Mouse (Mus musculus) midbrain, embryonic 16.5 days (tissue): ENCODE measurements around the gene Actr8. TPM values are rescaled to one million over a fixed set of nuclear protein-coding genes. Genes with fewer than 3 reads are reported as not detected.

Experiments used
- ATAC-seq: fragments of 200-750 bp; cut with Nextera tagmentation; 2 replicates; pipeline ENCODE4 v1.8.0; 2017; ENCODE audit warnings: moderate TSS enrichment
- H3K27ac ChIP-seq: fragments of 300-500 bp; sonication (generic); 2 replicates; pipeline ENCODE4 v1.5.1; 2014; ENCODE audit warnings: mild to moderate bottlenecking, low read length, mixed read lengths
- H3K27me3 ChIP-seq: fragments of 300-500 bp; sonication (generic); 2 replicates; pipeline ENCODE4 v1.6.1; 2014; ENCODE audit warnings: low read depth, low read length, mixed read lengths; ENCODE audit not compliant: control insufficient read depth, insufficient read depth
- H3K36me3 ChIP-seq: fragments of 300-500 bp; sonication (generic); 2 replicates; pipeline ENCODE4 v1.6.1; 2014; ENCODE audit warnings: mild to moderate bottlenecking, low read length, moderate library complexity, mixed read lengths; ENCODE audit not compliant: control insufficient read depth, insufficient read depth
- H3K4me1 ChIP-seq: fragments of 300-500 bp; sonication (generic); 2 replicates; pipeline ENCODE4 v1.6.1; 2014; ENCODE audit warnings: mild to moderate bottlenecking, low read length, mixed read lengths; ENCODE audit not compliant: control insufficient read depth, insufficient read depth
- H3K4me2 ChIP-seq: fragments of 300-500 bp; sonication (generic); 2 replicates; pipeline ENCODE4 v1.6.1; 2014; ENCODE audit warnings: mild to moderate bottlenecking, low read length, mixed read lengths
- H3K4me3 ChIP-seq: fragments of 300-500 bp; sonication (generic); 2 replicates; pipeline ENCODE4 v1.5.1; 2014; ENCODE audit warnings: low read depth, mild to moderate bottlenecking, low read length, moderate library complexity, mixed read lengths
- H3K9ac ChIP-seq: fragments of 300-500 bp; sonication (generic); 2 replicates; pipeline ENCODE4 v1.6.1; 2014; ENCODE audit warnings: low read depth, low read length, mixed read lengths
- H3K9me3 ChIP-seq: fragments of 300-500 bp; sonication (generic); replicated peaks from 2 replicates; pipeline ENCODE4 v1.6.1; 2014; ENCODE audit warnings: mild to moderate bottlenecking, low read length, mixed read lengths; ENCODE audit not compliant: control insufficient read depth, poor library complexity, severe bottlenecking
- WGBS: fragments of 180-500 bp; shearing (Covaris S2); extraction: QIAGEN DNeasy Blood & Tissue Kit; methylation state at CpG from one replicate; pipeline ENCODE4 v1.1.7; 2014; 5-methylcytosine and 5-hydroxymethylcytosine counted together
- polyA plus RNA-seq: library from polyadenylated mRNA; unstranded; fragments of >200 nt; fragmentation: Nextera tagmentation; extraction: Ambion mirVana; gene quantifications from 2 replicates; pipeline ENCODE4 v1.2.1, GENCODE M21; 2015

The Actr8 gene
- polyA plus RNA-seq, 1 experiment from 2014 or later = 74.0 TPM

DNA sequence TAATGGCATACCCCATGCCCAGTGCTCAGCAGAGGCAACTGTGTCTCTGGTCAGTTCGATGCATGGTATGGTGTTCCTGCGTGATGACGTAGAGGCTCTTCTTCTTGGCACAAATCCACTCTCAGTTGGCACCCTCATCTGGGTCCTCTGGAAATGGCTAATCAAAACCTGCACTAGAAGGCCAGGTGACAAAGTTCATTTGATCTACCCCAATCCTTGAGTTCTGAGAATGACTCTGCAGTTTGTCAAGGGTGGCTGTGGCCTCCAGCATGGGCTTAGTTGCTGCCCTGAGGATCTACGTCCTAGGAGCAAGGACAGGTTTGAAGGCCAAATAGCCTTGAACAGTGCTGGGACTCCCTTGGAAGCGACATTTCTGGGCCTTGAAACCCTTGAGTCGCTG lies 40.7 kb downstream of the Actr8 start:
- Histone ChIP-seq H3K36me3 (no peaks in the 10 kb centered on the region), H3K9me3 (no peaks in the 10 kb centered on the region), H3K4me3 (no peak overlapping the region), H3K4me2 (no peak overlapping the region), H3K27me3 (no peaks in the 10 kb centered on the region), H3K4me1 (no peaks in the 10 kb centered on the region), H3K27ac (no peak overlapping the region), H3K9ac (no peak overlapping the region)
- 95% methylated on average over 6 of the region's 6 CpGs for WGBS
- ATAC-seq = no peak

DNA sequence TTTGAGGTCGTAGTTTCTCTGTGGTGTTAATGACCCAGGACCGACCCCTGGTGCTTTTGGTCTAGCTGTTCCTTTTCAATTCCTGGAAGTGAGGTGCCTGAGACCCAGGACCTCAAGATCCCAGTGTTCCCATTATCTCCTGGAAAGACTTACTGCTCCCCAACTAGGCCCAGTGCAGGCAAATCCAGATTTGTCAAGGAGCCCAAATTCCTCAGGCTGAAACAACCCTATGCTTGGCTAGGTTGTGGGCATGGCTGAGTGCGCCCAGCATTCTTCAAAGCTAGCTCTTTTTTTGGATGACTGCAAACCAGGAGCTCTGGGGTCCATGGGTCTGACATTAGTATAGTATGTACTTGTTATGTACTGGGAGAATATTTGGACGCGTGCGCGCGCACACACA lies 41.2 kb downstream of the Actr8 start:
- H3K4me2 ChIP-seq = no peak overlapping the region
- ATAC-seq = no peak
- H3K27me3 ChIP-seq = no peaks in the 10 kb centered on the region
- no peak overlapping the region for H3K4me3 ChIP-seq
- H3K27ac ChIP-seq = no peak overlapping the region
- H3K9me3 ChIP-seq = no peaks in the 10 kb centered on the region
- no peak overlapping the region for H3K9ac ChIP-seq
- H3K36me3 ChIP-seq = no peaks in the 10 kb centered on the region
- WGBS = 96% methylated on average over 8 of the region's 8 CpGs
- H3K4me1 ChIP-seq = no peaks in the 10 kb centered on the region

DNA sequence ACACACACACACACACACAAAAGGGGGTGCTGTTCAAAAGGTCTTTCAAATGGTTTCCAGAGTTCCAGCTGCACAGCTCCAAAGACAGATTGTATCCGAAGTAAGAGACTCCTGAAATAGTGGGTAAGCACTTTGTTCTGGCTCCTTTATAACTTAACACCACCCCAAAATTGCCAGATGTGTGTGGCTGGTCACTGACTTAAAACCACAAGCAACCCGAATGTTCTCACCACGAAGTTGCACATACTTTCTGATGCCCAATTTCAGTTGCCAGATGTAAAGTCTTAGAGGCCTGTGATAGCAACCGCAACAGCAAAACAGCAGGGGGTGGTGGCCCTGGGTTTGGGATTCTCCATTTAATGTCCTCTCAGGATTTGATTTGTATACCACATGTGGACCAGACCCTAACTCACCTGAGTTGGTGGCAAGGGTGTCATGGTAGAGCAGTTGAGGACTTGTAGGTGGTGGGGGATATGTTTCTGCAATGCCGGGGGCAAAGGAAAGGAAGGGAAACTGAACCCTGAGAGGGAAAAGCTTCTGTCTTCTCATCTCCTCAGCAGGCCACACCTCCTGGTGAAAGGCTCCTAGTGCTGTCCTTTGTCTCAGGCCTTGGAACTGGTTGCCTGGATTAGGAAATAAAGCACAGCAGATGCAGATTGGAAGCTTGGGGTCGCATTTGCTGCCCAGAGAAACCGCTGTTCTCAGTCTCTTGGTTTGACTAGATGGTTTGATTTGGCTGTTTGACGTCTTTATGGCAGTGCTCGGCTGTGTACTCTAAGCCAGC lies 41.8 kb downstream of the Actr8 start:
- no peak overlapping the region for H3K4me3 ChIP-seq
- no peaks in the 10 kb centered on the region for H3K36me3 ChIP-seq
- no peaks in the 10 kb centered on the region for H3K9me3 ChIP-seq
- H3K4me1 ChIP-seq = no peaks in the 10 kb centered on the region
- no peak overlapping the region for H3K4me2 ChIP-seq
- H3K27ac ChIP-seq = no peak overlapping the region
- no peaks in the 10 kb centered on the region for H3K27me3 ChIP-seq
- no peak for ATAC-seq
- H3K9ac ChIP-seq = no peak overlapping the region
- 41% methylated on average over 9 of the region's 9 CpGs for WGBS

DNA sequence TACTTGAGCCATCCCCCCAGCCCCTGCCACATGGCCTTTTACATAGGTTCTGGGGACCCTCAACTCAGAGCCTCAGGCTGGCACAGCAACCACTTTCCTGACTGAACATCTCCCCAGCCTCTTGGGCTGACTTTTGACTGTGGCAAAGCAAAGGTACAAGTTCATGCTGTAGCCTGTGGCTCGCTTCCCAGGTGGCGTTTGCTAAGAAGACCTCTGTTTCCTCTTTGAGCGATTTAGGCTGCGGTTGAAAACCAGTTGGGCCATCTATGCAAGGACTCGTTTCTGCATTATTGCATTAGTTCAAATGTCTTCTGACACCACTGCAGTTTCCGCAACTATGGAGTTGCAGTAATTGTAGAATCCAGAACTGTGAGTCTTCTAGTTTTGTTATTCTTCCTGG lies 44.3 kb downstream of the Actr8 start:
- ATAC-seq = no peak
- Histone ChIP-seq H3K36me3 (no peaks in the 10 kb centered on the region), H3K27me3 (no peaks in the 10 kb centered on the region), H3K4me3 (no peak overlapping the region), H3K9me3 (no peaks in the 10 kb centered on the region), H3K9ac (no peak overlapping the region), H3K4me1 (no peaks in the 10 kb centered on the region), H3K4me2 (no peak overlapping the region), H3K27ac (no peak overlapping the region)
- 90% methylated on average over 6 of the region's 6 CpGs for WGBS

DNA sequence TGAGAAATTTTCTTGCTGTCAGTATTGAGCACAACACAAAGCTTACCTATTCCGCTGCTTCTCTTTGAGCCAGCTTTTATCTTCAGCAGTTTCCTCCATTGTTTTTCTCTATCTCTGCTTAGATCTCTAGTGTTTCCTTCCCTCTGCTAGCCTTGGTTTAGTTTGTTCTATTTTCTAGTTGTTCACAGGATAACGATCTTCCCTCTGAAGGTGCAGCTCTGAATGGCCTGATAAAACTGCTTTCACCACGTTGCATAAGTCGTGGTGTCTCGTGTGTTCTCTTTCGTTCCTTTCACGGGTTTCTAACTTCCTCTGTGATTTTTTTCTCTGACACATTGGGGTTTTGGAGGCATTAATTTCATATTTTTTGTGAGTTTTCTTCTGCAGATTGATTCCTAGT lies 46.2 kb downstream of the Actr8 start:
- H3K27me3 ChIP-seq = no peaks in the 10 kb centered on the region
- no peak for ATAC-seq
- H3K27ac ChIP-seq = no peak overlapping the region
- WGBS = 68% methylated on average over 7 of the region's 7 CpGs
- no peaks in the 10 kb centered on the region for H3K36me3 ChIP-seq
- H3K4me1 ChIP-seq = no peaks in the 10 kb centered on the region
- H3K4me3 ChIP-seq = no peak overlapping the region
- no peaks in the 10 kb centered on the region for H3K9me3 ChIP-seq
- no peak overlapping the region for H3K4me2 ChIP-seq
- H3K9ac ChIP-seq = no peak overlapping the region

DNA sequence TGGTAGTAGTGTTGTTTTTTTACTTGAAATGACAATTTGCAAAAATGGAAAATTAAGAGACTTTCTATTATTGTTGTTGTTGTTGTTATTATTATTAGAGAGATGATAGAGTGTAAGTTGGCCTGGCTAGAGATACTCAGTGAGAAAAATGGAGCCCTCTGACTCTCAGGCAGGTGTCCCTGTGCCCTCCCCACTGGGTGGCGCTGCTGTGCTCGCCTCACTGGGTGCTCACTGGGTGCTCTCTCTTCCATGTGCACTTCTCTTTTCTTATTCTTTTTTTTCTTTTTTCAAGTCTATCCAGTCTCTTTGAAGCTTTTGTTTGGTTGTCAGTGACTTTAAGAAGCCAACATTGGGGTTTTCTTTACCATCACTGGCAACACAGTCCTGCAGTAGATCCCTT lies 49.2 kb downstream of the Actr8 start:
- 41% methylated on average over 2 of the region's 2 CpGs for WGBS
- Histone ChIP-seq H3K4me3 (no peak overlapping the region), H3K4me2 (no peak overlapping the region), H3K9ac (no peak overlapping the region), H3K36me3 (no peaks in the 10 kb centered on the region), H3K27ac (no peak overlapping the region), H3K27me3 (no peaks in the 10 kb centered on the region), H3K4me1 (no peaks in the 10 kb centered on the region), H3K9me3 (no peaks in the 10 kb centered on the region)
- ATAC-seq = no peak

DNA sequence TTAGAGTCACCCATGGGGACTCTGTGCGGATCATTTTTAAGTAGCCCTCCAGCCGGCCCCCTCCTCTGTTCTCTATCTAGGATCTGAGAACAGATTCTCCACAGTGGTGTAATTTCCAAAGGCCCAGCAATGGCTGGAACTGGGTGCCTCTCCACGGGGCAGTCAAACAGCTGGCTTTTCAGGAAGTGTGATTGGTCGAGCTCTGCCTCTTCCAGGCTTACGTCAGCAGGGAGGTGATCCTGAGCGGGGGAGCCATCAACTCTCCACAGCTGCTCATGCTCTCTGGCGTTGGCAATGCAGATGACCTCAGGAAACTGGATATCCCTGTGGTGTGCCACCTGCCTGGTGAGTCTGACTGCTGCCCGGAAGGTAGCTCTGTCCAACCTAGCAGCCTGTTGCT lies 55.3 kb downstream of the Actr8 start:
- Histone ChIP-seq H3K4me1 (no peaks in the 10 kb centered on the region), H3K27ac (no peak overlapping the region), H3K9ac (no peak overlapping the region), H3K36me3 (peaks cover 4% of the 10 kb centered on the region), H3K4me3 (no peak overlapping the region), H3K4me2 (no peak overlapping the region), H3K27me3 (no peaks in the 10 kb centered on the region), H3K9me3 (no peaks in the 10 kb centered on the region)
- 68% methylated on average over 8 of the region's 8 CpGs for WGBS
- no peak for ATAC-seq

DNA sequence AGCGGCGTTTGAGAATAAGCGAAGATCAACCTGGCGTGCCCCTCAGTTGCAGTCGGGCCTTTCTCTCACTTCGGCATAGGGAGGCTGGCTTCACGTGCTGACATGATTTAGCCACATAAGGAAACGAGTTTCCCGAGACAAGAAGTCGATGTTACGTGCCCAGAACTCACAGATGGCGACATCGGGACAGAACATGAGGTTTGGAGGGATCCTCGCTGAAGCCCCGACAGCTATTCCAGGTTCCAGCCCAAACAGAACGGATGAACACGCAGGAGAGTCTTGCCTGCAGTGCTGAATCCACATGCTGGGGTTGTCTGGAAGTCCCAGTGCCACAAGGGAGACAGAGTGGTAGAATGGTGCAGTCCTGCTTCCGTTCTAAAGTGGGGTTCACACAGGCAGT lies 60.3 kb downstream of the Actr8 start:
- ATAC-seq = no peak
- WGBS = 91% methylated on average over 18 of the region's 18 CpGs
- Histone ChIP-seq H3K27me3 (no peaks in the 10 kb centered on the region), H3K4me2 (no peak overlapping the region), H3K27ac (no peak overlapping the region), H3K4me3 (no peak overlapping the region), H3K9ac (no peak overlapping the region), H3K9me3 (no peaks in the 10 kb centered on the region), H3K4me1 (no peaks in the 10 kb centered on the region), H3K36me3 (peaks cover 9% of the 10 kb centered on the region)

DNA sequence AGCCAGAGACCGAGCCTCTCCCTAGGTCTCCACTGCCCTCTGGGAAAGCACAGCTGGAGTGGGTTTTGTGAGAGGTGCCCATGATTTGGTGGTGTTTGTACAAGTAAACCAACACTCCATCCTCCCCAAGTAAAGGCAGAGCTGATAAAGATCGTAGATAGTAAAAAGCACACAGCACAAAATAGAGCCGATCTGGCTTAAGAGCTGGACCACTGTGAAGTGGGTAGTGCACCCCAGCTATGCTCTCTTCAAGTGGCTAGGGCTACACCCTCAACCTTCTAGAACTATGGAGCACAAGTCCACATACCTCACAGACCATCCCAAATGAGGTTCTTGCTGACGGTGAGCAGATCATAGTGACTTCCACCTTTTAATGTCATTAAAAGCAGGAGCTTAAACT lies 61.3 kb downstream of the Actr8 start:
- Histone ChIP-seq H3K9ac (no peak overlapping the region), H3K4me1 (no peaks in the 10 kb centered on the region), H3K36me3 (peaks cover 10% of the 10 kb centered on the region), H3K27ac (no peak overlapping the region), H3K27me3 (no peaks in the 10 kb centered on the region), H3K4me2 (no peak overlapping the region), H3K4me3 (no peak overlapping the region), H3K9me3 (no peaks in the 10 kb centered on the region)
- WGBS = 84% methylated on average over 4 of the region's 4 CpGs
- ATAC-seq = no peak
